Mouse (Mus musculus) liver, embryonic 14.5 days (tissue): ENCODE measurements at regions not wholly inside any gene's neighbourhood (a gene's known extent, or its start where the extent isn't known, plus 50 kb on each side); places are given as distances from the start of the nearest gene placed in this dataset.

Experiments used
- CTCF ChIP-seq: IDR thresholded peaks from 2 replicates; pipeline ENCODE4 v1.5.1; 2016; ENCODE audit warnings: antibody characterized with exemption, low read depth, control low read depth
- EP300 ChIP-seq: IDR thresholded peaks from 2 replicates; pipeline ENCODE4 v1.6.1; 2016; ENCODE audit warnings: antibody characterized with exemption, low read depth

DNA sequence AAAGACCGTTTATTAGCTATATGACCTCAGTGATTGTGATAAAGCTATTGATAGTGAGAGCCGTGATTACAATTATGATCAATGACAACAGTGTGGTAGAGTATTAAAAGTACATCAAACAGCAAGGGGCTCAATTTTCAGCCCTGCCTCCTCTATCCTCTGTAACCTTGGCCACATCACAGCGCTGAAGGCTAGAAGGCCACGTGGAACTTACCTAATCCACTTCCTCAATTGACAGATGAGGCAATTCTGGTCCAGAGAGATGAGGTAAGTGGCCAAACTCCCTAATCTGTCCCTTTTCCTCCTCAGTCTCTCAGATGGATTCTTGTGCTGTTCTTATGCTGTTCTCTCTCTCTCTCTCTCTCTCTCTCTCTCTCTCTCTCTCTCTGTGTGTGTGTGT, 114.7 kb upstream of the Tle3 start:
- no peak for TF ChIP-seq CTCF
- TF ChIP-seq EP300: no peak
